Mouse (Mus musculus) ES-Bruce4 (cell line): ENCODE data around the gene Camkmt. TPM values are rescaled to one million over a fixed set of nuclear protein-coding genes. Genes with fewer than 3 reads are reported as not detected.

Source experiments
- H3K27ac ChIP-seq: 2 replicates; pipeline ENCODE4 v1.5.1; 2012; ENCODE audit warnings: low read length, inconsistent platforms; ENCODE audit not compliant: insufficient read depth
- H3K27me3 ChIP-seq: 2 replicates; pipeline ENCODE4 v1.6.1; 2012; ENCODE audit warnings: mild to moderate bottlenecking, low read length, inconsistent platforms; ENCODE audit not compliant: control insufficient read depth, poor library complexity, insufficient read depth, severe bottlenecking
- H3K36me3 ChIP-seq: 2 replicates; pipeline ENCODE4 v1.6.1; 2012; ENCODE audit warnings: inconsistent platforms, mild to moderate bottlenecking, low read length, moderate library complexity; ENCODE audit not compliant: control insufficient read depth, poor library complexity, insufficient read depth, severe bottlenecking
- H3K4me1 ChIP-seq: one replicate; pipeline ENCODE4 v1.8.1; 2011; ENCODE audit warnings: low read length; ENCODE audit not compliant: control insufficient read depth, insufficient read depth
- H3K4me3 ChIP-seq: 2 replicates; pipeline ENCODE4 v1.5.1; 2011; ENCODE audit warnings: low read depth, mild to moderate bottlenecking, low read length
- H3K9ac ChIP-seq: 2 replicates; pipeline ENCODE4 v1.6.1; 2012; ENCODE audit warnings: low read depth, mild to moderate bottlenecking, inconsistent platforms; ENCODE audit not compliant: poor library complexity, severe bottlenecking
- H3K9me3 ChIP-seq: replicated peaks from 2 replicates; pipeline ENCODE4 v1.6.1; 2012; ENCODE audit warnings: mild to moderate bottlenecking, low read length, inconsistent platforms; ENCODE audit not compliant: control insufficient read depth, poor library complexity, insufficient read depth, severe bottlenecking
- CTCF ChIP-seq: IDR thresholded peaks from one replicate; pipeline ENCODE4 v1.8.1; 2011; ENCODE audit warnings: low read depth, low read length
- EP300 ChIP-seq: IDR thresholded peaks from 2 replicates; pipeline ENCODE4 v1.6.1; 2011; ENCODE audit warnings: low read depth, low read length; ENCODE audit not compliant: insufficient read depth
- POLR2A ChIP-seq: IDR thresholded peaks from one replicate; pipeline ENCODE4 v1.8.1; 2011; ENCODE audit warnings: low read length; ENCODE audit not compliant: insufficient read depth
- polyA plus RNA-seq: library from polyadenylated mRNA; stranded (reverse); fragments of >200 nt; gene quantifications from 2 replicates; pipeline ENCODE4 v1.2.4, GENCODE M21; 2011; ENCODE audit warnings: low read depth; ENCODE audit not compliant: missing spikeins, insufficient read depth, insufficient read length

The Camkmt gene
- polyA plus RNA-seq, 1 experiment = 3.7 TPM

GRCm38 (mm10) chr17:85189227-85190127, 99.1 kb downstream of the Camkmt start:
- Histone ChIP-seq H3K4me3 (no peak overlapping the region), H3K27ac (no peak overlapping the region), H3K4me1 (no peaks in the 10 kb centered on the region), H3K9me3 (no peaks in the 10 kb centered on the region), H3K27me3 (no peaks in the 10 kb centered on the region), H3K36me3 (no peaks in the 10 kb centered on the region), H3K9ac (peak overlapping the region; percentile 46; the same call in 1 of the 2 replicates)
- TF ChIP-seq POLR2A = no peak
- TF ChIP-seq EP300 = 0 out of 2 replicates have a peak, but pooled peaks have one; percentile 20
- peak; percentile 94 for TF ChIP-seq CTCF

GRCm38 (mm10) chr17:85190128-85190435, 99.7 kb downstream of the Camkmt start:
- no peaks in the 10 kb centered on the region for H3K36me3 ChIP-seq

GRCm38 (mm10) chr17:85193294-85193693, 102.9 kb downstream of the Camkmt start:
- no peaks in the 10 kb centered on the region for H3K36me3 ChIP-seq
- no peak overlapping the region for H3K9ac ChIP-seq
- TF ChIP-seq EP300 (no peak), POLR2A (no peak), CTCF (no peak)
- no peaks in the 10 kb centered on the region for H3K9me3 ChIP-seq
- H3K4me1 ChIP-seq = no peaks in the 10 kb centered on the region
- no peaks in the 10 kb centered on the region for H3K27me3 ChIP-seq
- H3K4me3 ChIP-seq = no peak overlapping the region
- H3K27ac ChIP-seq = no peak overlapping the region

More at GRCm38 (mm10) chr17:85190128-85190435, 99.7 kb downstream of the Camkmt start:
- Histone ChIP-seq H3K27me3 (no peaks in the 10 kb centered on the region), H3K9me3 (no peaks in the 10 kb centered on the region), H3K4me1 (no peaks in the 10 kb centered on the region), H3K4me3 (no peak overlapping the region), H3K27ac (no peak overlapping the region), H3K9ac (no peak overlapping the region)
- TF ChIP-seq CTCF (no peak), POLR2A (no peak), EP300 (no peak)

GRCm38 (mm10) chr17:85198781-85199180, 108.4 kb downstream of the Camkmt start:
- no peak overlapping the region for H3K4me3 ChIP-seq
- H3K27me3 ChIP-seq = no peaks in the 10 kb centered on the region
- H3K27ac ChIP-seq = no peak overlapping the region
- no peak overlapping the region for H3K9ac ChIP-seq
- TF ChIP-seq CTCF = no peak
- no peak for TF ChIP-seq POLR2A
- no peak for TF ChIP-seq EP300
- H3K9me3 ChIP-seq = no peaks in the 10 kb centered on the region
- H3K36me3 ChIP-seq = no peaks in the 10 kb centered on the region
- no peaks in the 10 kb centered on the region for H3K4me1 ChIP-seq

- H3K9ac ChIP-seq = no peak overlapping the region
- H3K27ac ChIP-seq = no peak overlapping the region
- H3K4me3 ChIP-seq = no peak overlapping the region
- no peaks in the 10 kb centered on the region for H3K36me3 ChIP-seq
- no peaks in the 10 kb centered on the region for H3K4me1 ChIP-seq
- TF ChIP-seq CTCF = no peak
- TF ChIP-seq EP300 = no peak
- TF ChIP-seq POLR2A = no peak
- no peaks in the 10 kb centered on the region for H3K9me3 ChIP-seq
- H3K27me3 ChIP-seq = no peaks in the 10 kb centered on the region
These were observed 109.0 kb downstream of the Camkmt start for GRCm38 (mm10) chr17:85199321-85199720.

GRCm38 (mm10) chr17:85218054-85218453, 127.7 kb downstream of the Camkmt start:
- no peak for TF ChIP-seq POLR2A
- TF ChIP-seq CTCF = no peak
- TF ChIP-seq EP300 = no peak
- Histone ChIP-seq H3K4me3 (no peak overlapping the region), H3K9me3 (peaks cover 3% of the 10 kb centered on the region; the same call in 1 of the 2 replicates), H3K9ac (no peak overlapping the region), H3K27me3 (no peaks in the 10 kb centered on the region), H3K27ac (no peak overlapping the region), H3K4me1 (no peaks in the 10 kb centered on the region), H3K36me3 (no peaks in the 10 kb centered on the region)
